Mouse (Mus musculus): ENCODE measurements around the gene Gm39115. TPM values are rescaled to one million over a fixed set of nuclear protein-coding genes. Genes with fewer than 3 reads are reported as not detected.

The Gm39115 gene
- total and polyA plus RNA-seq, 3 experiments: not detected

- dilution Hi-C loops (cut with MboI; ENCODE audit: extremely low pct_ligation_motif_present, extremely low pct_unique_long_range_greater_than_20kb, low sequenced_read_pairs): no loop called here
- H3K79me2 ChIP-seq (replicated peaks; ENCODE audit: control insufficient read depth, extremely low read depth, insufficient read depth, poor library complexity, severe bottlenecking): no peaks in the 10 kb centered on the region
- H3K4me2 ChIP-seq (ENCODE audit: insufficient read depth, low read depth, poor library complexity, severe bottlenecking): no peak overlapping the region
- in situ Hi-C loops (cut with MboI; ENCODE audit: low pct_ligation_motif_present, low pct_unique_long_range_greater_than_20kb, low sequenced_read_pairs): no loop called here
- H3K9ac ChIP-seq (ENCODE audit: insufficient read depth, low read depth): no peak overlapping the region
- H3K4me3 ChIP-seq (replicated peaks in 1 of 3; ENCODE audit: low read depth in 2 of 3, low read length in 2 of 3, poor library complexity in 1 of 3): no peak overlapping the region
- DNase-seq (ENCODE audit: extremely low read depth): no peak
- H3K4me1 ChIP-seq (ENCODE audit: control insufficient read depth in 1 of 2, insufficient read depth in 2 of 2): peaks cover 5 to 19% of the 10 kb centered on the region in 2 experiments; a peak in 3 of 4 replicates
- peaks cover 2 to 4% of the 10 kb centered on the region in 2 experiments for H3K36me3 ChIP-seq (replicated peaks in 1 of 2; ENCODE audit: control insufficient read depth in 1 of 2, insufficient read depth in 1 of 2, low read length in 1 of 2)
- TF ChIP-seq MEF2A (IDR thresholded peaks at IDR 0.05; ENCODE audit: borderline replicate concordance, low read depth, low read length) (no peak), KAT2A (IDR thresholded peaks at IDR 0.05; ENCODE audit: insufficient replicate concordance, low read length) (no peak), BHLHE40 (IDR thresholded peaks at IDR 0.05; ENCODE audit: low read depth, low read length) (no peak), ZMIZ1 (IDR thresholded peaks at IDR 0.05; ENCODE audit: low read depth, low read length) (no peak), TCF12 (IDR thresholded peaks at IDR 0.05; ENCODE audit: low read depth, low read length) (no peak), ELF1 (IDR thresholded peaks at IDR 0.05; ENCODE audit: low read depth, low read length) (no peak), JUN (IDR thresholded peaks at IDR 0.05; ENCODE audit: insufficient read depth, low read depth, low read length) (no peak), E2F4 (IDR thresholded peaks at IDR 0.05; ENCODE audit: insufficient replicate concordance, low read depth, low read length) (no peak), RCOR1 (conservative IDR thresholded peaks at IDR 0.05; ENCODE audit: low read depth, low read length) (no peak), MAX (IDR thresholded peaks at IDR 0.05; ENCODE audit: low read length) (no peak), CTCF (conservative IDR thresholded peaks at IDR 0.05 in 1 of 2, IDR thresholded peaks at IDR 0.05 in 1 of 2; ENCODE audit: low read depth in 2 of 2, low read length in 2 of 2) (no peak), PAX5 (IDR thresholded peaks at IDR 0.05; ENCODE audit: low read length) (no peak), ZKSCAN1 (IDR thresholded peaks at IDR 0.05; ENCODE audit: borderline replicate concordance, low read depth, low read length) (no peak), CHD2 (IDR thresholded peaks at IDR 0.05; ENCODE audit: low read length) (no peak), GABPA (IDR thresholded peaks at IDR 0.05; ENCODE audit: insufficient replicate concordance, low read depth, low read length) (no peak)
- peaks cover 83% of the 10 kb centered on the region for H3K27me3 ChIP-seq (replicated peaks)
- no peak overlapping the region for H3K27ac ChIP-seq (ENCODE audit: insufficient read depth, low read depth)
- H3K9me3 ChIP-seq (replicated peaks; ENCODE audit: low read length): no peaks in the 10 kb centered on the region
Measured at GRCm38 (mm10) chr7:142091848-142092247, 44.0 kb downstream of the Gm39115 start.

- no peak for TF ChIP-seq MYC (IDR thresholded peaks at IDR 0.05; ENCODE audit: low read depth, low read length)
- TF ChIP-seq BHLHE40 (IDR thresholded peaks at IDR 0.05; ENCODE audit: low read depth, low read length): no peak
- TF ChIP-seq IRF4 (IDR thresholded peaks at IDR 0.05; ENCODE audit: low read depth, low read length): no peak
- no peak for TF ChIP-seq POLR2AphosphoS2 (IDR thresholded peaks at IDR 0.05; ENCODE audit: low read depth, low read length)
- TF ChIP-seq JUND (conservative IDR thresholded peaks at IDR 0.05; ENCODE audit: low read depth, low read length): no peak
- no peak for TF ChIP-seq RAD21 (IDR thresholded peaks at IDR 0.05; ENCODE audit: low read depth, low read length)
- no peak for TF ChIP-seq UBTF (IDR thresholded peaks at IDR 0.05; ENCODE audit: low read depth, low read length)
- no peak for TF ChIP-seq MAX (IDR thresholded peaks at IDR 0.05; ENCODE audit: low read length)
- no peak for TF ChIP-seq SMC3 (IDR thresholded peaks at IDR 0.05; ENCODE audit: low read depth, low read length)
- TF ChIP-seq POLR2A (IDR thresholded peaks at IDR 0.05; ENCODE audit: low read depth, low read length): no peak
- no peak for TF ChIP-seq ZNF384 (IDR thresholded peaks at IDR 0.05; ENCODE audit: low read depth, low read length)
- no peak for TF ChIP-seq USF2 (conservative IDR thresholded peaks at IDR 0.05; ENCODE audit: low read depth, low read length)
- no peak for TF ChIP-seq GABPA (IDR thresholded peaks at IDR 0.05; ENCODE audit: insufficient replicate concordance, low read depth, low read length)
- no peak for TF ChIP-seq CTCF (conservative IDR thresholded peaks at IDR 0.05 in 1 of 2, IDR thresholded peaks at IDR 0.05 in 1 of 2; ENCODE audit: low read depth in 2 of 2, low read length in 2 of 2)
- no peak for TF ChIP-seq TCF12 (IDR thresholded peaks at IDR 0.05; ENCODE audit: low read depth, low read length)
- Histone ChIP-seq H3K4me3 (replicated peaks in 1 of 3; ENCODE audit: low read depth in 2 of 3, low read length in 2 of 3, poor library complexity in 1 of 3) (no peak overlapping the region), H3K36me3 (replicated peaks in 1 of 2; ENCODE audit: control insufficient read depth in 1 of 2, insufficient read depth in 1 of 2, low read length in 1 of 2) (peaks cover 2 to 11% of the 10 kb centered on the region in 2 experiments), H3K9ac (ENCODE audit: insufficient read depth, low read depth) (no peak overlapping the region), H3K4me2 (ENCODE audit: insufficient read depth, low read depth, poor library complexity, severe bottlenecking) (no peak overlapping the region), H3K9me3 (replicated peaks; ENCODE audit: low read length) (no peaks in the 10 kb centered on the region), H3K27me3 (replicated peaks) (peaks cover 70% of the 10 kb centered on the region), H3K27ac (ENCODE audit: insufficient read depth, low read depth) (no peak overlapping the region), H3K4me1 (ENCODE audit: control insufficient read depth in 1 of 2, insufficient read depth in 2 of 2) (peaks cover 5 to 13% of the 10 kb centered on the region in 2 experiments; a peak in 3 of 4 replicates), H3K79me2 (replicated peaks; ENCODE audit: control insufficient read depth, extremely low read depth, insufficient read depth, poor library complexity, severe bottlenecking) (no peaks in the 10 kb centered on the region)
- no peak for DNase-seq (ENCODE audit: extremely low read depth)
- in situ Hi-C loops (cut with MboI; ENCODE audit: low pct_ligation_motif_present, low pct_unique_long_range_greater_than_20kb, low sequenced_read_pairs) (no loop called here), dilution Hi-C loops (cut with MboI; ENCODE audit: extremely low pct_ligation_motif_present, extremely low pct_unique_long_range_greater_than_20kb, low sequenced_read_pairs) (no loop called here)
Measured at GRCm38 (mm10) chr7:142089648-142090447, 46.0 kb downstream of the Gm39115 start.
